Mouse (Mus musculus) embryonic facial prominence, embryonic 15.5 days (tissue): Measurements from ENCODE around the gene Cdk5. TPM values are rescaled to one million over a fixed set of nuclear protein-coding genes. Genes with fewer than 3 reads are reported as not detected.

Experiments used
- polyA plus RNA-seq: library from polyadenylated mRNA; unstranded; fragments of >200 nt; fragmentation: Nextera tagmentation; extraction: Ambion mirVana; gene quantifications from 2 replicates; pipeline ENCODE4 v1.2.1, GENCODE M21; 2015

Cdk5 gene
- polyA plus RNA-seq, 1 experiment from 2014 or later = 52.9 TPM

Other genes with a start within 250 kb of the Cdk5 start
- gene Kcnh2, start 71.9 kb downstream of the Cdk5 start, polyA plus RNA-seq = 4.8 and 5.1 TPM in 2 replicates
- 6.5 and 6.9 TPM in 2 replicates for gene Nos3, start 58.7 kb downstream of the Cdk5 start, polyA plus RNA-seq
- 3.9 and 4.7 TPM in 2 replicates for gene Atg9b, start 31.4 kb downstream of the Cdk5 start, polyA plus RNA-seq
- 40.7 and 47.0 TPM in 2 replicates for gene Abcb8, start 29.9 kb downstream of the Cdk5 start, polyA plus RNA-seq
- 0.95 and 1.6 TPM in 2 replicates for gene Asic3, start 10.1 kb downstream of the Cdk5 start, polyA plus RNA-seq
- gene Slc4a2, start 307 bp upstream of the Cdk5 start, polyA plus RNA-seq = 37.6 and 38.9 TPM in 2 replicates
- 123 and 135 TPM in 2 replicates for gene Fastk, start 21.8 kb upstream of the Cdk5 start, polyA plus RNA-seq
- gene Tmub1, start 24.3 kb upstream of the Cdk5 start, polyA plus RNA-seq = 20.5 and 21.4 TPM in 2 replicates
- gene Agap3, start 28.6 kb upstream of the Cdk5 start, polyA plus RNA-seq = 45.0 and 49.9 TPM in 2 replicates
- gene Gbx1, start 103.7 kb upstream of the Cdk5 start, polyA plus RNA-seq = 0.07 TPM in 1 of 2 replicates, not detected in the other
- 1.1 and 1.2 TPM in 2 replicates for gene Asb10, start 117.4 kb upstream of the Cdk5 start, polyA plus RNA-seq
- 0.07 TPM in 1 of 2 replicates, not detected in the other for gene 4931409K22Rik, start 133.3 kb upstream of the Cdk5 start, polyA plus RNA-seq
- 93.7 and 100 TPM in 2 replicates for gene Abcf2, start 153.9 kb upstream of the Cdk5 start, polyA plus RNA-seq
- gene Chpf2, start 163.2 kb upstream of the Cdk5 start, polyA plus RNA-seq = 30.3 and 33.1 TPM in 2 replicates
- gene Smarcd3, start 200.9 kb upstream of the Cdk5 start, polyA plus RNA-seq = 39.7 and 42.4 TPM in 2 replicates